Mouse (Mus musculus): ENCODE data around the gene Pcbp4. TPM values are rescaled to one million over a fixed set of nuclear protein-coding genes. Genes with fewer than 3 reads are reported as not detected.
"Not testable (repeated sequence)": the region's sequence is repeated elsewhere in the genome, so short reads cannot be mapped to it uniquely, and the experiment has no call there.

The Pcbp4 gene
- total RNA-seq, 2 experiments from 2014 or later = 72.8 to 73.4 TPM

- intact Hi-C loops (cut with DNase I) = loop anchor here (1.0 to 5.0 kb wide), 6 partner anchors 28 to 319 kb away; partner anchors contain the start of gene Glyctk
- DNase-seq = peak; percentile 69 to 80
Observed at GRCm38 (mm10) chr9:106476002-106476923, 23.2 kb downstream of the Pcbp4 start.

DNA sequence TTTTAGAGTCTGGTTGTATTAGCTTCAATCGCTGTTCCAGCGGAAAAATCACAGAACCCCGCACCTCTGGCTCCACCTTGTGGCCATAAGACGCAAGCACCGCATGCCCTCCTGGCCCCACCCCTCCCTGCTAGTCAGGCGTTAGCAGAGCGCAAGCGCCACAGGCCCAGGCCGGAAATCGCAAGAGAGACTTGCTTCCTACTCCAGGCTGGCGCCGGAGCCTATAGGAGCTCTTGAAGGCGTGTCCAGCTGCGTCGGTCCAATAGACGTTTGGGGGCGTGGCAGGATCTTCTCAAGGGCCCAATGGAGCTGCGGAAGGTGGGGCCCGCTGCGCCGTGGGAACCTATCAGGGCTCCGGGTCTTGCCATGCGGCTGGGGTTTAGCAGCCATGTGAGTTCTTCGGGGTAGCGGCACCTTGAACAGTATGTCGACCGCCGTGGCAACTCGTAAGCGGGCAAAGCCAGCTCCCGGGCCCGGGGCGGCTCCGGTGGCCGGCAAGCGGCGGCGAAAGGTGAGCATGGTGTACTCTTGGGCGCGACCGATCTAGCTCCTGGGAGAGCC is 23.9 kb downstream of the Pcbp4 start, which contains the start of gene Parp3:
TSS of gene Parp3 (minus strand) at position 26 of the 561 bp plus-strand sequence.
- DNase-seq = peak; percentile 96 to 99
- intact Hi-C loops (cut with DNase I) = loop anchor here (1.0 to 5.0 kb wide), 6 partner anchors 29 to 320 kb away; partner anchors contain the start of gene Glyctk

DNA sequence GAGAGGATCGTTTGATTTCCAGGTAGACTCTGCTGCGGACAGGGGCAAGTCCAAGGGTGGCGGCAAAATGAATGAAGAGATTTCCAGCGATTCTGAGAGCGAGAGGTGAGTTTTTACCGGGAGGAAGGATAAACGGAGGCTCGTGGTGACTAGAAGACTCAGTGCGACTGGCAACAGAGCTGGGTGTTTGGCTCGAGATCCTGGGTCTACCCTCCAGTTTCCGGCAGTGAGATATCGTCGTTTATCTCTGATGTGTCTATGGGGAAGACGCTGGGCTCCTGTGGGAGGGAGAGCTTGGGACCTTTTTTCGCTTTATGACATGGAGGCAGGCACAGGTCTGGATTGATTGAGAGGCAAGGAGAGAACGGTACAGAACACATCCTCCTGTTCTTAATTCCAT is 24.6 kb downstream of the Pcbp4 start:
- no peak for DNase-seq
- intact Hi-C loops (cut with DNase I) = loop anchor here (2.0 to 5.0 kb wide), 6 partner anchors 105 to 320 kb away; partner anchors contain the start of gene Glyctk

GRCm38 (mm10) chr9:106478101-106478500 is 25.0 kb downstream of the Pcbp4 start:
- DNase-seq = no peak
- intact Hi-C loops (cut with DNase I) = loop anchor here (2.0 to 5.0 kb wide), 4 partner anchors 106 to 321 kb away; partner anchors contain the start of gene Glyctk

DNA sequence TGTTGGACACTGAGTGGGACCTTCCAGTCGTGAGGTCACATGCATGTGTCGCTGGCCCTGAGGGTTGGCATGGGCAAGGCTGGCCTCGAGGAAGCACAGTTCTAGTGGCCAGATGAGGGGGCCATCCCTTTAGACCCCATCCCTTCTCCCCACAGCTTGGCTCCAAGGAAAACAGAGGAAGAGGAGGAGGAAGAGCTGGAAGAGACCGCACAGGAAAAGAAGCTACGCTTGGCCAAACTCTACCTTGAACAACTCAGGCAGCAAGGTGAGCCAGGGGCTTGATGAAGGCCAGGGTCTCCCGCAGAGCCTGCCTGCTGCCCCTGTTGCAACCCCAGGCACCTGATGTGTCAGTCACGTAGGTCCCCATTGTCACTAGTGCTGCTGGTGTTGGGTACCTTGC is 27.4 kb downstream of the Pcbp4 start:
- no peak for DNase-seq
- intact Hi-C loops (cut with DNase I) = no loop called here

DNA sequence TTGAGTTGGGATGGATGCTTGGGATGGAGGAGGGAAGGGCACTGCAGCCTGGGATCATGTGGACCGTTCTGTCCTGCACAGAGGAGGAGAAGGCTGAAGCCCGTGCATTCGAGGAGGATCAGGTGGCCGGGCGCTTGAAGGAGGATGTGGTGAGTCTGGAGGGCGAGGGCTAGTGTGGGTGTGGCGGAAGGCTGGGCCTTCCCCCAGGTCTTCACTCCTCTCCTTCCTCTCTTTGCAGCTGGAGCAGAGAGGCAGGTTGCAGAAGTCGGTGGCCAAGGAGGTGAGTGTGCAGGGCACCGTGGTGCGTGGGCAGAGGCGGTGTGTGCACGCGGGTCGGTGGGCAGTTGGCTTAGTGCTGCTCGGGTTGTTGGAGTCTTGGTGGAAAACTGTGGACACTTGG is 28.0 kb downstream of the Pcbp4 start:
- intact Hi-C loops (cut with DNase I) = no loop called here
- DNase-seq = no peak

DNA sequence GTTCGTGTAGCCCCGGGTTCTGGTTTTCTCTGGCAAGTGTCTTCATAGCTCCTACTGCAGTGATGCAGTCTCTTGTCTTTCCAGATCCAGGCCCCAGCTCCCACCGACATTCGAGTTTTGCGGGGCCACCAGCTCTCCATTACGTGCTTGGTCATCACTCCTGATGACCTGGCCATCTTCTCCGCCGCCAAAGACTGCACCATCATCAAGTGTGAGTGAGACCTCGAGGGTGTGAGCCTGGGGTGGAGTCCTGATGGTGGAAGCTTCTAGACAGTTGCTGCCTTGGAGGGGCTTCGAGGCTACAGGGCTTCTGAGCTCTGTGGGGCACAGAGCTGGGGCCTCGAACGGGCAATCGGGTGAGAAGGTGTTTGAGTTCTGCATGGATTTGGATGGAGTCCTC is 28.6 kb downstream of the Pcbp4 start:
- no peak for DNase-seq
- intact Hi-C loops (cut with DNase I) = no loop called here

DNA sequence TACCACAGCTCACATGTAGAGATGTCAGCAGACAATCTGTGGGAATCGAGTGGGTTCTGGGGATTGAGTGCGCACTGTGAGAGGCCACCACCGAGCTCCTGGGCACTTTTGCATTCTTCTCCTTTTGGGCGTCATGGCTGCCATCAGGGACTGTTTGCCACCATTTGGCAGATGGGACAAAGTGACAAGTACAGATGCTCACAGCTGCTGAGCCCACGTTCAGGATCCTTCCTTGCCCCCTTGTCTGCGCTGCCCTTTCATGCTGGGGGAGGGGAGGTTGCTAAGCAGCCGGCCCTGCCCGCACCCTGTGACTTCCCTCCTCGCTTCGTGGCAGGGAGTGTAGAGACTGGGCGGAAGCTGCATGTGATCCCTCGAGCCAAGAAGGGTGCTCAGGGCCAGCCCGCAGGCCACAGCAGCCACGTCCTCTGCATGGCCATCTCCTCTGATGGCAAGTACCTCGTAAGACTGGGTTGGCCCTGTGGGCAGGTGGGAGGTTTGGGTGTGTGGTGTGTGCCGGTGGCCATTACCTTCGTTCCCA is 29.6 kb downstream of the Pcbp4 start:
- intact Hi-C loops (cut with DNase I) = no loop called here
- no peak for DNase-seq

DNA sequence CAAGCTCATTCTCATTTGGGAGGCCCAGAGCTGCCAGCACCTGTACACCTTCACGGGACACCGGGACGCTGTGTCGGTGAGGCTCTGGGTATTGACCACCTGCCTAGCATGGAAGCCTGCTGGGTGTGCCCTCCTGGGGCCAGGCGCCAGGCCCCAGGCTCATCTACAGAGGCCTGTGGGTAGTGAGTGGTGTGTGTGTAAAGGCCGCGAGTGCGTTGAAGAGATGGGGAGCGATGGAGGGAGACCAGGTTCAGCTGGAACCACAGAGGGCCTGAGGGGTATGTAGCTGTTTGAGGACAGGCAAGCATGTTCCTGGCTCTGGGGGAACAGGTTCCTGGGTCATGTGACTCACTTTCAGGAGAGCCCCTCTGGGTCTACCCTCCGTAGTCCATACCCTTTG is 30.0 kb downstream of the Pcbp4 start:
- DNase-seq = no peak
- intact Hi-C loops (cut with DNase I) = no loop called here

- DNase-seq = no peak
- intact Hi-C loops (cut with DNase I) = no loop called here
Observed at GRCm38 (mm10) chr9:106483606-106484005, 30.5 kb downstream of the Pcbp4 start.

GRCm38 (mm10) chr9:106485076-106485475 is 32.0 kb downstream of the Pcbp4 start:
- intact Hi-C loops (cut with DNase I) = no loop called here
- DNase-seq = no peak

- DNase-seq; intact Hi-C loops (cut with DNase I): not testable (repeated sequence)
Observed at GRCm38 (mm10) chr9:106487602-106488001, 34.5 kb downstream of the Pcbp4 start.

DNA sequence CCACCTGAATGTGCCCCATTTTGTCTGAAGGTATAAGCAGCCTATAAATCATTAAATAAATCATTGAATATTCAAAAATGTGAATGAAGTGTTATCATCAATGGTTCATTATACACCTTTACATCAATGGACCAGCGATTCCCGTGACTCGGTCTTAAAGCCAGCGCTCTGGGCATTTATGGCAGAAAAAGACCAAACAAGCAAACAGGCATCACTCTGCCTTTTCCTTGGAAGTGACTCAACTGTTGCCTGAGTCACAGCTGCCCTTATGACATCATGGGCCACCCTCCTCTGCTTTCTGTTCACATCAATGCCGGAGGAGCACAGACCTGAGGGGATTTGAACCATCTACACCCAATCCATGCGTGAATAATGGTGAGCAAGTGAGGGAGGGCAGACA is 46.6 kb downstream of the Pcbp4 start, which contains the start of gene Iqcf1:
TSS of gene Iqcf1 (plus strand) at position 301 of the 400 bp plus-strand sequence.
- DNase-seq = no peak
- intact Hi-C loops (cut with DNase I) = no loop called here

- intact Hi-C loops (cut with DNase I) = no loop called here
- no peak for DNase-seq
Observed at GRCm38 (mm10) chr9:106501846-106502245, 48.8 kb downstream of the Pcbp4 start.

GRCm38 (mm10) chr9:106504246-106504645 is 51.2 kb downstream of the Pcbp4 start:
- no peak for DNase-seq
- intact Hi-C loops (cut with DNase I) = no loop called here

GRCm38 (mm10) chr9:106509356-106509755 is 56.3 kb downstream of the Pcbp4 start:
- intact Hi-C loops (cut with DNase I) = no loop called here

DNA sequence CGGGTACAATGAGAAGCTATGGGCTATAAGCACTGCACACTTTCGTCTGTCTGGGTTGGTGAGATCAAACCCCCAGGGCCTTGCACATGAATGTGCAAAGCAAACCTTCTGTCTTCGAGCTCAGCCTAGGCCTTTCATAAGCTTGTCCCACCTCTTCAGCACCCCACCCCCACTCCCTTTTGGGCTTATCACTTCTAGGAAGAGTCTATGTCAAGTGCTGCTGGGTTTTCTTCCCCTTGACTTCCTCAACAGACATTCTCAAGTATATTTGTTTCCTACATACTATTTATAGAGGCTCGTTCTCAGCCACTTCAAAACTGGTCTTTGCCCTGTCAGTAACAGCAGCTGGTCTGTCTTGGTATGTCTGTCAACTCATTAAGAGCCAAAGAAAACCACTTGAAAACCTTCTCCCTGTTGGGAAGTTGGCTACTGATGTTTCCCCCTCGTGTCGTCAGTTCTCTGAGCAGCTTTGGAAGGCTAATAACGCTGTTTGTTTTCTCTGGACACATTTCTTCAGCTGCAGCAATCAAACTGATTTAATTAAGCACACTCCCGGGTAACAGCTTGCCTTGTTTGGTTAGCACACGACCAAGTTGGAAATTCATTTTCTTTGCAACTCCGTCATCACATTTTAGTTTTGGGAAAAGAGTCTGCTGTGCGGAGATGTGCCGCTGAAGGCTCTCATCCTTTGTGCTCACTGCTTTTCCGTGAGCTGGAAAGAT is 59.8 kb downstream of the Pcbp4 start:
- DNase-seq = no peak
- intact Hi-C loops (cut with DNase I) = no loop called here

More at GRCm38 (mm10) chr9:106509356-106509755, 56.3 kb downstream of the Pcbp4 start:
- DNase-seq = no peak

- intact Hi-C loops (cut with DNase I) = no loop called here
- no peak for DNase-seq
Observed at GRCm38 (mm10) chr9:106513566-106513965, 60.5 kb downstream of the Pcbp4 start.

All from heart, postnatal 36 days (tissue).